Mouse (Mus musculus): ENCODE measurements at regions not wholly inside any gene's neighbourhood (a gene's known extent, or its start where the extent isn't known, plus 50 kb on each side); places are given as distances from the start of the nearest gene placed in this dataset.

- Histone ChIP-seq H3K27me3 (ENCODE audit: control insufficient read depth, insufficient read depth, low read depth, low read length) (no peaks in the 10 kb centered on the region), H3K9me3 (replicated peaks; ENCODE audit: control insufficient read depth, low read length, poor library complexity, severe bottlenecking) (no peaks in the 10 kb centered on the region; the same call in 1 of the 2 replicates), H3K27ac (ENCODE audit: low read length) (no peak overlapping the region), H3K4me2 (ENCODE audit: low read length) (no peak overlapping the region), H3K36me3 (ENCODE audit: control insufficient read depth, insufficient read depth, low read length) (no peaks in the 10 kb centered on the region), H3K9ac (ENCODE audit: low read depth, low read length) (no peak overlapping the region), H3K4me1 (ENCODE audit: control insufficient read depth, insufficient read depth, low read length) (peaks cover 19% of the 10 kb centered on the region), H3K4me3 (ENCODE audit: low read depth, low read length) (no peak overlapping the region)
- no peak for ATAC-seq
- WGBS: 90% methylated on average over 1 of the region's 1 CpGs
Observed at GRCm38 (mm10) chr7:72835423-72835822, 529.0 kb upstream of the Mctp2 start.

- no peak overlapping the region for H3K4me2 ChIP-seq (ENCODE audit: low read length)
- 64% methylated on average over 4 of the region's 4 CpGs for WGBS
- no peak for ATAC-seq
- no peaks in the 10 kb centered on the region; the same call in 1 of the 2 replicates for H3K9me3 ChIP-seq (replicated peaks; ENCODE audit: control insufficient read depth, low read length, poor library complexity, severe bottlenecking)
- H3K9ac ChIP-seq (ENCODE audit: low read depth, low read length): no peak overlapping the region
- H3K4me3 ChIP-seq (ENCODE audit: low read depth, low read length): no peak overlapping the region
- H3K27me3 ChIP-seq (ENCODE audit: control insufficient read depth, insufficient read depth, low read depth, low read length): no peaks in the 10 kb centered on the region
- H3K4me1 ChIP-seq (ENCODE audit: control insufficient read depth, insufficient read depth, low read length): peaks cover 19% of the 10 kb centered on the region
- no peak overlapping the region for H3K27ac ChIP-seq (ENCODE audit: low read length)
- no peaks in the 10 kb centered on the region for H3K36me3 ChIP-seq (ENCODE audit: control insufficient read depth, insufficient read depth, low read length)
Observed at GRCm38 (mm10) chr7:72836026-72836425, 529.6 kb upstream of the Mctp2 start.

GRCm38 (mm10) chr7:72836457-72836985, 530.1 kb upstream of the Mctp2 start:
- no peaks in the 10 kb centered on the region; the same call in 1 of the 2 replicates for H3K9me3 ChIP-seq (replicated peaks; ENCODE audit: control insufficient read depth, low read length, poor library complexity, severe bottlenecking)
- H3K27me3 ChIP-seq (ENCODE audit: control insufficient read depth, insufficient read depth, low read depth, low read length): no peaks in the 10 kb centered on the region
- peaks cover 19% of the 10 kb centered on the region for H3K4me1 ChIP-seq (ENCODE audit: control insufficient read depth, insufficient read depth, low read length)
- no peak overlapping the region for H3K27ac ChIP-seq (ENCODE audit: low read length)
- no peaks in the 10 kb centered on the region for H3K36me3 ChIP-seq (ENCODE audit: control insufficient read depth, insufficient read depth, low read length)
- H3K4me3 ChIP-seq (ENCODE audit: low read depth, low read length): no peak overlapping the region
- ATAC-seq: no peak
- WGBS: 13% methylated on average over 6 of the region's 6 CpGs
- H3K4me2 ChIP-seq (ENCODE audit: low read length): no peak overlapping the region
- H3K9ac ChIP-seq (ENCODE audit: low read depth, low read length): no peak overlapping the region

GRCm38 (mm10) chr7:72837992-72838655, 531.7 kb upstream of the Mctp2 start:
- peak overlapping the region; percentile 11; the same call in 1 of the 2 replicates for H3K4me2 ChIP-seq (ENCODE audit: low read length)
- H3K27me3 ChIP-seq (ENCODE audit: control insufficient read depth, insufficient read depth, low read depth, low read length): no peaks in the 10 kb centered on the region
- peaks cover 19% of the 10 kb centered on the region for H3K4me1 ChIP-seq (ENCODE audit: control insufficient read depth, insufficient read depth, low read length)
- no peak overlapping the region for H3K4me3 ChIP-seq (ENCODE audit: low read depth, low read length)
- no peaks in the 10 kb centered on the region; the same call in 1 of the 2 replicates for H3K9me3 ChIP-seq (replicated peaks; ENCODE audit: control insufficient read depth, low read length, poor library complexity, severe bottlenecking)
- ATAC-seq: peak; percentile 51; the same call in 1 of the 2 replicates
- no peak overlapping the region for H3K9ac ChIP-seq (ENCODE audit: low read depth, low read length)
- WGBS: 3% methylated on average over 6 of the region's 6 CpGs
- H3K27ac ChIP-seq (ENCODE audit: low read length): peak overlapping the region; percentile 61
- no peaks in the 10 kb centered on the region for H3K36me3 ChIP-seq (ENCODE audit: control insufficient read depth, insufficient read depth, low read length)

GRCm38 (mm10) chr7:72851346-72851745, 524.0 kb upstream of the Rgma start:
- Histone ChIP-seq H3K9me3 (replicated peaks; ENCODE audit: control insufficient read depth, low read length, poor library complexity, severe bottlenecking) (no peaks in the 10 kb centered on the region), H3K27me3 (ENCODE audit: control insufficient read depth, insufficient read depth, low read depth, low read length) (no peaks in the 10 kb centered on the region), H3K9ac (ENCODE audit: low read depth, low read length) (no peak overlapping the region), H3K27ac (ENCODE audit: low read length) (no peak overlapping the region), H3K4me3 (ENCODE audit: low read depth, low read length) (no peak overlapping the region), H3K4me1 (ENCODE audit: control insufficient read depth, insufficient read depth, low read length) (no peaks in the 10 kb centered on the region), H3K4me2 (ENCODE audit: low read length) (no peak overlapping the region), H3K36me3 (ENCODE audit: control insufficient read depth, insufficient read depth, low read length) (no peaks in the 10 kb centered on the region)
- no peak for ATAC-seq
- 95% methylated on average over 1 of the region's 1 CpGs for WGBS

- H3K9ac ChIP-seq (ENCODE audit: low read depth, low read length): no peak overlapping the region
- H3K4me3 ChIP-seq (ENCODE audit: low read depth, low read length): no peak overlapping the region
- 79% methylated on average over 2 of the region's 2 CpGs for WGBS
- no peaks in the 10 kb centered on the region for H3K4me1 ChIP-seq (ENCODE audit: control insufficient read depth, insufficient read depth, low read length)
- H3K4me2 ChIP-seq (ENCODE audit: low read length): no peak overlapping the region
- no peak for ATAC-seq
- no peaks in the 10 kb centered on the region for H3K9me3 ChIP-seq (replicated peaks; ENCODE audit: control insufficient read depth, low read length, poor library complexity, severe bottlenecking)
- no peaks in the 10 kb centered on the region for H3K27me3 ChIP-seq (ENCODE audit: control insufficient read depth, insufficient read depth, low read depth, low read length)
- H3K36me3 ChIP-seq (ENCODE audit: control insufficient read depth, insufficient read depth, low read length): no peaks in the 10 kb centered on the region
- H3K27ac ChIP-seq (ENCODE audit: low read length): no peak overlapping the region
Observed at GRCm38 (mm10) chr7:72854501-72855002, 520.8 kb upstream of the Rgma start.

GRCm38 (mm10) chr7:72866966-72867754, 508.1 kb upstream of the Rgma start:
- Histone ChIP-seq H3K27me3 (ENCODE audit: control insufficient read depth, insufficient read depth, low read depth, low read length) (no peaks in the 10 kb centered on the region), H3K4me1 (ENCODE audit: control insufficient read depth, insufficient read depth, low read length) (peaks cover 3% of the 10 kb centered on the region; the same call in 1 of the 2 replicates), H3K27ac (ENCODE audit: low read length) (no peak overlapping the region), H3K9me3 (replicated peaks; ENCODE audit: control insufficient read depth, low read length, poor library complexity, severe bottlenecking) (no peaks in the 10 kb centered on the region), H3K9ac (ENCODE audit: low read depth, low read length) (no peak overlapping the region), H3K4me2 (ENCODE audit: low read length) (no peak overlapping the region), H3K36me3 (ENCODE audit: control insufficient read depth, insufficient read depth, low read length) (no peaks in the 10 kb centered on the region), H3K4me3 (ENCODE audit: low read depth, low read length) (no peak overlapping the region)
- no peak for ATAC-seq
- WGBS: 62% methylated on average over 6 of the region's 6 CpGs

- H3K9me3 ChIP-seq (replicated peaks; ENCODE audit: control insufficient read depth, low read length, poor library complexity, severe bottlenecking): no peaks in the 10 kb centered on the region
- H3K4me1 ChIP-seq (ENCODE audit: control insufficient read depth, insufficient read depth, low read length): peaks cover 3% of the 10 kb centered on the region; the same call in 1 of the 2 replicates
- ATAC-seq: no peak
- no peak overlapping the region for H3K4me2 ChIP-seq (ENCODE audit: low read length)
- H3K36me3 ChIP-seq (ENCODE audit: control insufficient read depth, insufficient read depth, low read length): no peaks in the 10 kb centered on the region
- H3K27me3 ChIP-seq (ENCODE audit: control insufficient read depth, insufficient read depth, low read depth, low read length): no peaks in the 10 kb centered on the region
- 81% methylated on average over 4 of the region's 4 CpGs for WGBS
- H3K9ac ChIP-seq (ENCODE audit: low read depth, low read length): no peak overlapping the region
- H3K27ac ChIP-seq (ENCODE audit: low read length): no peak overlapping the region
- no peak overlapping the region for H3K4me3 ChIP-seq (ENCODE audit: low read depth, low read length)
Observed at GRCm38 (mm10) chr7:72869068-72869467, 506.2 kb upstream of the Rgma start.

- Histone ChIP-seq H3K4me2 (ENCODE audit: low read length) (no peak overlapping the region), H3K27ac (ENCODE audit: low read length) (no peak overlapping the region), H3K36me3 (ENCODE audit: control insufficient read depth, insufficient read depth, low read length) (no peaks in the 10 kb centered on the region), H3K4me1 (ENCODE audit: control insufficient read depth, insufficient read depth, low read length) (no peaks in the 10 kb centered on the region), H3K4me3 (ENCODE audit: low read depth, low read length) (no peak overlapping the region), H3K9me3 (replicated peaks; ENCODE audit: control insufficient read depth, low read length, poor library complexity, severe bottlenecking) (no peaks in the 10 kb centered on the region), H3K27me3 (ENCODE audit: control insufficient read depth, insufficient read depth, low read depth, low read length) (no peaks in the 10 kb centered on the region), H3K9ac (ENCODE audit: low read depth, low read length) (no peak overlapping the region)
- ATAC-seq: no peak
- 77% methylated on average over 6 of the region's 6 CpGs for WGBS
Observed at GRCm38 (mm10) chr7:72900816-72901215, 474.5 kb upstream of the Rgma start.
